Mouse (Mus musculus): ENCODE results near the gene Pgm5. TPM values are rescaled to one million over a fixed set of nuclear protein-coding genes. Genes with fewer than 3 reads are reported as not detected.

Pgm5 gene
- total RNA-seq, 2 experiments from 2014 or later = 93.2 to 109 TPM

DNA sequence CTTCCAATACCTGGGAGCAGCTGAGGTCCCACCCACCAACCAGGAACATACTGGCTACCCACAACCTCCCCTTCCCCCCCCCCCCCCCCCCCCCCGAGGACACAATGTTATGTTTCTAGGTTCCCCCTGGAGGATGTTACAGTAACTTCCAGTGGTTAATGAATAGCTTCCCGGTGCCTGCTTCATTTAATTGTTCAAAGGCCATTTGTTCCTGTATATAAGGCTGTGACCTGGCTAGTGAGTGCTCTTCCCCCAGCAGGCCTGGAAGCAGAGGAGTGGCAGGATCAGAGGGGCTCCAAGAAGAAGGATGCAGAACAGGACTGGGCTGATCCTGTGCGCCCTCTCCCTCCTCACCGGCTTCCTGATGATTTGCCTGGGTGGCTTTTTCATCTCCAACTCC, 187.9 kb downstream of the Pgm5 start, which contains the start of gene Tmem252:
TSS of gene Tmem252 (plus strand) at position 247 of the 400 bp plus-strand sequence.
- no peak for DNase-seq
- intact Hi-C loops (cut with DNase I) = no loop called here

DNA sequence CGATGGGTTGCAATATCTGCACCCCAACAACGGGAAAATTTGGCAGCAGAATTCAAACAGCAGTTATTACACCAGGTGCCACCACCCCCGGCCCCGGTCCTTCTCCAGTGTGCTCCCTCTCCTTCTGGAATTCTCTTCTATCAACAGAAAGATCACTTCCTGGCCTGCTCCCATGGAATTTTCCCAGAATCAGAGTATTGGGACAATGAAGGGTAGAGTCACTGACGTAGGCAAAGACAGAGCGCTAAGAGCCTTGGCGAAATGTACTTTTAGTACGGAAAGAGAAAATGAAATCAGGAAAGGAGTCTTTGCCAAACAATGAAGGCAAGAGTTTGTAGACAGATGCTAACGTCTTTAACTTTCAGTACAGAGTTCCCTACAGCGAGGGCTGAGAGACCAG, 188.3 kb downstream of the Pgm5 start:
- intact Hi-C loops (cut with DNase I) = no loop called here

GRCm38 (mm10) chr19:24672366-24672960, 189.2 kb downstream of the Pgm5 start:
- DNase-seq = no peak
- intact Hi-C loops (cut with DNase I) = no loop called here

More for the DNA sequence above, 188.3 kb downstream of the Pgm5 start:
- no peak for DNase-seq

DNA sequence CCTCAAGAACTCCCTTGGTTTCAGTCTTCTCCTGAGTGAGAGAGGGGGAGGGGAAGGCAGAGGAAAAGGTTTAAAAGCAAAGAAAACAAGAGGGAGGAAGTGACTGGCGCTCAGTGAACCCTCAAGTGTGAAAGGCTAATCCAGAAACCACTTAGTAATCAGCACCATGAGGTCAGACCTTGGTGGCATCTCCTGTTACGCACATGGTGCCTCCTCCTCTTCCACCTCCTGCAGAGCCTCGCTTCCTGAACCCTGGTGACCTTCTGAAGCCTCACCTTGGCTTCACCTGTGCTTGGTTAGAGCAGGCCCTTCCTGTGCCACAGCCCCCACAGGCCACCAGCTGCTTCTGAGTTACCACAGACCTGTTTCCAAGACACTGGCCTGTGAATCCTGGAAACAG, 190.1 kb downstream of the Pgm5 start:
- intact Hi-C loops (cut with DNase I) = no loop called here

GRCm38 (mm10) chr19:24667527-24667926, 194.1 kb downstream of the Pgm5 start:
- intact Hi-C loops (cut with DNase I) = no loop called here
- DNase-seq = no peak

More for the DNA sequence above, 190.1 kb downstream of the Pgm5 start:
- DNase-seq = no peak

GRCm38 (mm10) chr19:24665771-24666170, 195.9 kb downstream of the Pgm5 start:
- intact Hi-C loops (cut with DNase I) = no loop called here
- no peak for DNase-seq

DNA sequence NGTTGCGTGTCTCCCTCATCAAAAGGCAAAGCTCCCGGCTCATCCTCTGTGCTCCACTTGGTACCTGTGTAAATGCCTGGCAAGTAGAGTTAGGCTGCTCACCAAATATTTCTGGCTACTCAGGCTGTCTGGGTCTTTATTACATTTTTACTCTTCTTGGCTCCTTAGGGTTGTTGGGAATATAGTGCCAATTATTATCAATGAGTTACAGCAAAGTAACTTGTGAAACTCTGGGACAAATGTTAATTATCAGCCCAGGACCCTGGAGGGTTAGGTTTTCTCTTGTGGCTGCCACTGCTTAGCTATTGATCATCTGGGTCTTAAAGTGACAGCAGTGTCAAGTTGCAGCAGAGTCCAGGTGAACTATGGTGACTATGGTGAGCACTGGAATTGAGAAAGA, 199.3 kb downstream of the Pgm5 start:
- intact Hi-C loops (cut with DNase I) = no loop called here

GRCm38 (mm10) chr19:24656981-24657380, 204.7 kb downstream of the Pgm5 start:
- DNase-seq = no peak
- intact Hi-C loops (cut with DNase I) = no loop called here

More for the DNA sequence above, 199.3 kb downstream of the Pgm5 start:
- DNase-seq = no peak

- DNase-seq = peak in 1 of 2 experiments; percentile 14
- intact Hi-C loops (cut with DNase I) = no loop called here
Observed at GRCm38 (mm10) chr19:24653230-24653799, 208.3 kb downstream of the Pgm5 start.

GRCm38 (mm10) chr19:24652342-24653019, 209.2 kb downstream of the Pgm5 start:
- no peak for DNase-seq
- intact Hi-C loops (cut with DNase I) = no loop called here

DNA sequence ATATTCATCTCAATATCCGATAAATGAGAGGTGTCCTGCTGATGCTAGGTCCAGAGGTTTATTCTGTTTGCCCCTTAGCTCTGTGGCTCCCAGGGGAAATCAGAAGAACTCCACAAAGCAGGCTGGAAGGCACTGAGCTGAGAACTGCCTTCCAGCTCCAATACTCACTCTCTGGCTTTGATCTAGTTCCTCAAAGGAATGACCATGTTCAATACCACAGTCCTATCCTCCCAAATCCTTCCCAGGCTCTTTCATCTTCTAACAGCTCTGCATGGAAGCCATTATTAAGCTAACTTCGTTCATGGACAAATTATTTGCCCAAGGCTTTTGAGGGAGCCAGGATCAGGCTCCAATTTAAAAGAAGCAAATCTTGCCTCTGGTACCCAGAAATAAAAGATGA, 210.1 kb downstream of the Pgm5 start:
- no peak for DNase-seq

GRCm38 (mm10) chr19:24650428-24650827, 211.2 kb downstream of the Pgm5 start:
- DNase-seq = no peak
- intact Hi-C loops (cut with DNase I) = no loop called here

More for the DNA sequence above, 210.1 kb downstream of the Pgm5 start:
- intact Hi-C loops (cut with DNase I) = no loop called here

GRCm38 (mm10) chr19:24648016-24648415, 213.6 kb downstream of the Pgm5 start:
- intact Hi-C loops (cut with DNase I) = no loop called here
- no peak for DNase-seq

DNA sequence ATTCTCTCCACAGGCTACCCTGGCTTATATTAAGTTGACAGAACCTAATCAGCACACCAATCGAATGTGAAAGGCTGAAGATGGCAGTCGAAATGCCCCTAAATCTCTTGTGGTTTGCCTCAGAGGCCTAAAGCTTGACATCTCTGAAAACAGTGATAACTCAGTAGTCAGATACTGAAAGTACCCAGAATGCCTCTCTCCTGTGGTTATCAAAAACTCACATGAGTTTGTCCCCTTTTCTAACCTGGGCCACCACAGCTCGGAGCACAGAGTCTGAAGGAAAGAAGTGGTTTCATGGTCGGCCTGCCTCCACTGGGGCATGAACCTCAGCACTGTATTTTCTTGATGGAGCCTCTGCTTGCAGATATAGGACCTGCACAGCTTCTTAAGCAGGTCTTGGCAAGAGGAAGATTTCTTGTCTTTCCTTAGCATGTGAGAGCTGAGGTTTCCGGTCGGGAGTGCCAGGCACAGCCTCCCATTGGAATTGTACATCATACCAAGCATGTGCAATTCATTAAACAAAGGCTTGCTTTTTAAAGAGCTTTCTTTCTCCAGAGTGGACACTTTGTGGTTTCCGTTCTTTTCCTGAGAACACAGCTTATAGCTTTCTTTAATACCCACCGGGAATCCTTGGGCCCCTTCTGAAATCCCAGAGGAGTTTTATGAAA, 215.4 kb downstream of the Pgm5 start:
- intact Hi-C loops (cut with DNase I) = no loop called here
- no peak for DNase-seq

DNA sequence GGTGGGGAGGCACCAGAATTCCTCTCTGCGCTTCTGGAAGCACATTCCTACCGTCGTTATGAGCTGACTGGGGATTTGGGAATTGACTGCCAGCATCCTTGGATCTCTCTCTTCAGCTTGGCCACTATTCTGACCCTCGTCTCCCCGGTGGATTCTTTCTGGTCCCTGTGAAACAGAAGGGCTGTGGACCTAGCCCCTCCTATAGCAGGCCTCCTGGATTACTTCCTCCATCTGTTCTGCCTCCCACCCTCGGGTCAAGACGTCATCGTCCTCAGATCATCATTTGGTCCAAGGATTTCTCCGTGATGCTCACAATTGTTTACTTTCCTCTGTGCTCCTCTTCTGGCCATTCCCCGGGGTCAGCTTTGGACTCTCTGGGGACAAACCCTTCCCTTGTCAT, 216.7 kb downstream of the Pgm5 start:
- DNase-seq = no peak
- intact Hi-C loops (cut with DNase I) = no loop called here

GRCm38 (mm10) chr19:24640982-24641381, 220.7 kb downstream of the Pgm5 start:
- intact Hi-C loops (cut with DNase I) = no loop called here

GRCm38 (mm10) chr19:24637988-24638387, 223.7 kb downstream of the Pgm5 start:
- intact Hi-C loops (cut with DNase I) = no loop called here
- DNase-seq = no peak

More at GRCm38 (mm10) chr19:24640982-24641381, 220.7 kb downstream of the Pgm5 start:
- no peak for DNase-seq

DNA sequence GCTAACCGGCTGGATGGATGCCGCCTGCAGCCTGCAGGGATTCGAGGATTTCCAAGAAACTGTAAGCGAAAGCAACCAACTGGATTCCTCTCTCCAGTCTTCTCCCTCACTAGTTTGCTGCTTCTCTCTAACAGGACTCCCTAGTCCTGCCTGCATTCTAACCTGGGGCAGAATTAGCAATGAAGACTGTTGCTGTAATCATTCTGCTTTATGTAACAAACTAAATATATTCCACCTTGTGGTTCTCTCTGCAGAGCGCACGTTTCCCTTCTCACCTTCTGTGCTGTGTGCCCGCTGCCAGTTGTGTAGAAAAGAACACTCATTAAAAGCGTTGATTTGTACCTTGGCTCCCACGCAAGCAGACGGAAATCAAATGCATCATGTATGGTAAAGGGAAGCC, 225.0 kb downstream of the Pgm5 start:
- intact Hi-C loops (cut with DNase I) = no loop called here
- DNase-seq = no peak

- DNase-seq = peak; percentile 66 to 70
- intact Hi-C loops (cut with DNase I) = no loop called here
Observed at GRCm38 (mm10) chr19:24634602-24635001, 227.1 kb downstream of the Pgm5 start.
